Comparison of ENCODE assay signal across 9 mouse cellular contexts in genomic region chr8:70635527-70635926, GRCm38 (mm10). TPM values are rescaled to one million over a fixed set of nuclear protein-coding genes. Genes with fewer than 3 reads are reported as not detected.
DNase-seq lines count a peak whose midpoint lies in the region; ATAC-seq and TF ChIP-seq lines count a peak whose summit lies in the region.
"Had no signal": no experiment of that assay in that cellular context is flagged by ENCODE, and none has a peak within 500 bp of the region (broad histone marks: within the 10 kb centered on the region; RNA-seq: fewer than 3 reads in every experiment).

No protein-coding gene starts in this region.

- ATAC-seq in hindbrain, embryonic 11.5 days (ENCODE audit: low FRiP score) = no peak
- ATAC-seq in hindbrain, postnatal 0 days = no peak
- ATAC-seq in kidney, postnatal 0 days (replicated peaks; ENCODE audit: low FRiP score, low read depth) = no peak; the same call in 1 of the 2 replicates
- peak; percentile 78 for ATAC-seq in megakaryocyte, adult 5-6 weeks (ENCODE audit: poor library complexity, severe bottlenecking)
- no peak for ATAC-seq in midbrain, embryonic 13.5 days

- H3K4me3 ChIP-seq in hindbrain, embryonic 11.5 days (ENCODE audit: low read depth, low read length) = no peak overlapping the region
- no peak overlapping the region for H3K4me3 ChIP-seq in hindbrain, postnatal 0 days (ENCODE audit: low read length)
- H3K4me3 ChIP-seq in bone marrow, adult 2 months (replicated peaks; ENCODE audit: control insufficient read depth, low read depth, low read length) = no peak overlapping the region
- no peak overlapping the region for H3K4me3 ChIP-seq in kidney, postnatal 0 days (replicated peaks; ENCODE audit: low read depth, low read length)
- no peak overlapping the region for H3K4me3 ChIP-seq in midbrain, embryonic 13.5 days (replicated peaks)
- H3K4me3 ChIP-seq in layer of hippocampus, adult 2 months = no peak overlapping the region

- no peak overlapping the region for H3K27ac ChIP-seq in hindbrain, embryonic 11.5 days (ENCODE audit: low read depth, low read length)
- no peak overlapping the region for H3K27ac ChIP-seq in hindbrain, postnatal 0 days
- peak overlapping the region; percentile 74 for H3K27ac ChIP-seq in bone marrow, adult 2 months (ENCODE audit: control insufficient read depth, insufficient read depth, low read depth, low read length, poor library complexity)
- H3K27ac ChIP-seq in kidney, postnatal 0 days = peak overlapping the region; percentile 77; the same call in 1 of the 2 replicates
- H3K27ac ChIP-seq in midbrain, embryonic 13.5 days = no peak overlapping the region
- no peak overlapping the region for H3K27ac ChIP-seq in layer of hippocampus, adult 2 months

- no peak for TF ChIP-seq POLR2A in bone marrow, adult 2 months (IDR thresholded peaks at IDR 0.05; ENCODE audit: borderline replicate concordance, control insufficient read depth, low read depth, low read length)

- H3K9me3 ChIP-seq in hindbrain, embryonic 11.5 days (ENCODE audit: control insufficient read depth, low read length) = no peaks in the 10 kb centered on the region
- no peaks in the 10 kb centered on the region for H3K9me3 ChIP-seq in hindbrain, postnatal 0 days (ENCODE audit: low read length)
- no peaks in the 10 kb centered on the region for H3K9me3 ChIP-seq in kidney, postnatal 0 days (replicated peaks; ENCODE audit: low read length)
- H3K9me3 ChIP-seq in midbrain, embryonic 13.5 days = no peaks in the 10 kb centered on the region

- H3K4me1 ChIP-seq in hindbrain, embryonic 11.5 days (replicated peaks; ENCODE audit: control insufficient read depth, insufficient read depth, low read length) = no peaks in the 10 kb centered on the region
- peaks cover 3% of the 10 kb centered on the region for H3K4me1 ChIP-seq in hindbrain, postnatal 0 days (ENCODE audit: insufficient read depth, low read length)
- H3K4me1 ChIP-seq in bone marrow, adult 2 months (ENCODE audit: control insufficient read depth, insufficient read depth, low read length) = peaks cover 13% of the 10 kb centered on the region
- peaks cover 28% of the 10 kb centered on the region for H3K4me1 ChIP-seq in kidney, postnatal 0 days (replicated peaks; ENCODE audit: insufficient read depth, low read length)
- peaks cover 16% of the 10 kb centered on the region for H3K4me1 ChIP-seq in midbrain, embryonic 13.5 days (replicated peaks)

- 0 out of 2 replicates have a peak overlapping the region, but pooled peaks have one; percentile 7 for H3K9ac ChIP-seq in hindbrain, embryonic 11.5 days (ENCODE audit: low read depth, low read length)
- no peak overlapping the region for H3K9ac ChIP-seq in hindbrain, postnatal 0 days (replicated peaks; ENCODE audit: low read length)
- H3K9ac ChIP-seq in kidney, postnatal 0 days (ENCODE audit: low read depth, low read length) = no peak overlapping the region
- H3K9ac ChIP-seq in midbrain, embryonic 13.5 days (replicated peaks) = no peak overlapping the region

- 77% methylated on average over 6 of the region's 6 CpGs for WGBS in hindbrain, embryonic 11.5 days
- WGBS in hindbrain, postnatal 0 days = 67% methylated on average over 6 of the region's 6 CpGs
- WGBS in bone marrow, adult 2 months = 4% methylated on average over 6 of the region's 6 CpGs
- 54% methylated on average over 6 of the region's 6 CpGs for WGBS in kidney, postnatal 0 days
- 68% methylated on average over 6 of the region's 6 CpGs for WGBS in midbrain, embryonic 13.5 days

- no peak for TF ChIP-seq CTCF in hindbrain, postnatal 0 days (IDR thresholded peaks at IDR 0.05; ENCODE audit: low read depth)
- no peak for TF ChIP-seq CTCF in bone marrow, adult 2 months (IDR thresholded peaks at IDR 0.05; ENCODE audit: control insufficient read depth, insufficient read depth, low read length)
- no peak for TF ChIP-seq CTCF in kidney, postnatal 0 days (IDR thresholded peaks at IDR 0.05; ENCODE audit: low read depth)
- no peak for TF ChIP-seq CTCF in layer of hippocampus, adult 2 months (conservative IDR thresholded peaks at IDR 0.05)

- no peak for DNase-seq in hindbrain, embryonic 11.5 days (ENCODE audit: low spot score)
- DNase-seq in hindbrain, postnatal 0 days (ENCODE audit: low spot score) = no peak
- DNase-seq in kidney, postnatal 0 days (ENCODE audit: low spot score) = peak; percentile 44
- no peak for DNase-seq in ovary, adult 18-20 months (ENCODE audit: low spot score)
- no peak for DNase-seq in layer of hippocampus, adult 2 months (ENCODE audit: low spot score in 2 of 2)

- H3K36me3 ChIP-seq in hindbrain, embryonic 11.5 days (ENCODE audit: control insufficient read depth, insufficient read depth, low read length) = no peaks in the 10 kb centered on the region
- H3K36me3 ChIP-seq in hindbrain, postnatal 0 days (ENCODE audit: insufficient read depth, low read length) = no peaks in the 10 kb centered on the region
- no peaks in the 10 kb centered on the region for H3K36me3 ChIP-seq in kidney, postnatal 0 days (ENCODE audit: insufficient read depth, low read length)
- H3K36me3 ChIP-seq in midbrain, embryonic 13.5 days = no peaks in the 10 kb centered on the region

- no peak overlapping the region for H3K4me2 ChIP-seq in hindbrain, embryonic 11.5 days (replicated peaks; ENCODE audit: low read depth, low read length)
- no peak overlapping the region for H3K4me2 ChIP-seq in hindbrain, postnatal 0 days (ENCODE audit: low read depth, low read length)
- H3K4me2 ChIP-seq in kidney, postnatal 0 days (ENCODE audit: low read length) = no peak overlapping the region
- H3K4me2 ChIP-seq in midbrain, embryonic 13.5 days (replicated peaks) = no peak overlapping the region

- H3K27me3 ChIP-seq in hindbrain, embryonic 11.5 days (ENCODE audit: control insufficient read depth, insufficient read depth, low read length) = peaks cover 5% of the 10 kb centered on the region
- H3K27me3 ChIP-seq in hindbrain, postnatal 0 days (ENCODE audit: insufficient read depth, low read length) = no peaks in the 10 kb centered on the region
- H3K27me3 ChIP-seq in kidney, postnatal 0 days (ENCODE audit: insufficient read depth, low read length) = no peaks in the 10 kb centered on the region
- H3K27me3 ChIP-seq in midbrain, embryonic 13.5 days = peaks cover 16% of the 10 kb centered on the region

RNA-seq across cellular contexts. Expression of gene Gdf15, which starts 3.3 kb away (rescaled TPM):
- not detected in 2 replicates for polyA plus RNA-seq in hindbrain, embryonic 11.5 days (2014; fragmentation: Nextera tagmentation; extraction: Ambion mirVana)
- total RNA-seq in hindbrain, postnatal 0 days (2014; rRNA removed) = 1.7 TPM in 1 of 2 replicates, not detected in the other
- polyA plus RNA-seq in hindbrain, postnatal 0 days (2015; fragmentation: Nextera tagmentation; extraction: Ambion mirVana) = 0.25 and 0.41 TPM in 2 replicates
- 3.1 TPM in 1 of 2 replicates, not detected in the other for polyA plus RNA-seq in bone marrow, adult 2 months (2011; ENCODE audit: insufficient read depth, insufficient read length, low replicate concordance, missing spikeins)
- polyA plus RNA-seq in kidney, postnatal 0 days (2015; fragmentation: Nextera tagmentation; extraction: Ambion mirVana) = 3.0 and 3.2 TPM in 2 replicates
- total RNA-seq in megakaryocyte, adult 5-6 weeks (2015) = not detected in 2 replicates
- not detected in 2 replicates for total RNA-seq in megakaryocyte, adult 5-6 weeks (2017)
- 0.30 TPM in 1 of 2 replicates, not detected in the other for polyA plus RNA-seq in midbrain, embryonic 13.5 days (2015; fragmentation: Nextera tagmentation; extraction: Ambion mirVana)
- under 1 TPM in 1 of 2 experiments, not detected in 1; 0.25 TPM for total RNA-seq in layer of hippocampus, adult 2 months (2021)
- total RNA-seq: layer of hippocampus, adult 8-10 months had no signal

RNA-seq across cellular contexts. Expression of gene Lrrc25, which starts 19.6 kb away (rescaled TPM):
- 0.85 and 0.97 TPM in 2 replicates for polyA plus RNA-seq in hindbrain, embryonic 11.5 days (2014; fragmentation: Nextera tagmentation; extraction: Ambion mirVana)
- total RNA-seq in hindbrain, postnatal 0 days (2014; rRNA removed) = 0.65 and 3.3 TPM in 2 replicates
- 1.3 and 1.5 TPM in 2 replicates for polyA plus RNA-seq in hindbrain, postnatal 0 days (2015; fragmentation: Nextera tagmentation; extraction: Ambion mirVana)
- 3.4 and 18.8 TPM in 2 replicates for polyA plus RNA-seq in bone marrow, adult 2 months (2011; ENCODE audit: insufficient read depth, insufficient read length, low replicate concordance, missing spikeins)
- polyA plus RNA-seq in kidney, postnatal 0 days (2015; fragmentation: Nextera tagmentation; extraction: Ambion mirVana) = 1.9 and 2.8 TPM in 2 replicates
- 62.2 and 64.6 TPM in 2 replicates for total RNA-seq in megakaryocyte, adult 5-6 weeks (2015)
- total RNA-seq in megakaryocyte, adult 5-6 weeks (2017) = 29.3 and 33.8 TPM in 2 replicates
- 1.1 and 1.2 TPM in 2 replicates for polyA plus RNA-seq in midbrain, embryonic 13.5 days (2015; fragmentation: Nextera tagmentation; extraction: Ambion mirVana)
- under 1 TPM; 0.54 to 0.97 TPM for total RNA-seq in layer of hippocampus, adult 2 months (2021)

RNA-seq across cellular contexts. Expression of gene Pgpep1, which starts 24.7 kb away (rescaled TPM):
- polyA plus RNA-seq in hindbrain, embryonic 11.5 days (2014; fragmentation: Nextera tagmentation; extraction: Ambion mirVana) = 170 TPM in 2 replicates
- 65.7 and 68.4 TPM in 2 replicates for total RNA-seq in hindbrain, postnatal 0 days (2014; rRNA removed)
- 44.2 and 56.5 TPM in 2 replicates for polyA plus RNA-seq in hindbrain, postnatal 0 days (2015; fragmentation: Nextera tagmentation; extraction: Ambion mirVana)
- polyA plus RNA-seq in bone marrow, adult 2 months (2011; ENCODE audit: insufficient read depth, insufficient read length, low replicate concordance, missing spikeins) = 4.3 and 21.1 TPM in 2 replicates
- polyA plus RNA-seq in kidney, postnatal 0 days (2015; fragmentation: Nextera tagmentation; extraction: Ambion mirVana) = 84.2 and 87.5 TPM in 2 replicates
- total RNA-seq in megakaryocyte, adult 5-6 weeks (2015) = 5.7 and 6.8 TPM in 2 replicates
- 1.5 and 4.0 TPM in 2 replicates for total RNA-seq in megakaryocyte, adult 5-6 weeks (2017)
- 87.5 and 99.4 TPM in 2 replicates for polyA plus RNA-seq in midbrain, embryonic 13.5 days (2015; fragmentation: Nextera tagmentation; extraction: Ambion mirVana)
- 10 to 100 TPM; 25.4 to 29.1 TPM for total RNA-seq in layer of hippocampus, adult 2 months (2021)

RNA-seq across cellular contexts. Expression of gene Ssbp4, which starts 26.9 kb away (rescaled TPM):
- 126 and 129 TPM in 2 replicates for polyA plus RNA-seq in hindbrain, embryonic 11.5 days (2014; fragmentation: Nextera tagmentation; extraction: Ambion mirVana)
- 248 and 349 TPM in 2 replicates for total RNA-seq in hindbrain, postnatal 0 days (2014; rRNA removed)
- polyA plus RNA-seq in hindbrain, postnatal 0 days (2015; fragmentation: Nextera tagmentation; extraction: Ambion mirVana) = 188 and 189 TPM in 2 replicates
- polyA plus RNA-seq in bone marrow, adult 2 months (2011; ENCODE audit: insufficient read depth, insufficient read length, low replicate concordance, missing spikeins) = 45.2 and 107 TPM in 2 replicates
- polyA plus RNA-seq in kidney, postnatal 0 days (2015; fragmentation: Nextera tagmentation; extraction: Ambion mirVana) = 166 and 188 TPM in 2 replicates
- total RNA-seq in megakaryocyte, adult 5-6 weeks (2015) = 35.7 and 38.2 TPM in 2 replicates
- 61.3 and 76.1 TPM in 2 replicates for total RNA-seq in megakaryocyte, adult 5-6 weeks (2017)
- 123 and 129 TPM in 2 replicates for polyA plus RNA-seq in midbrain, embryonic 13.5 days (2015; fragmentation: Nextera tagmentation; extraction: Ambion mirVana)
- total RNA-seq in layer of hippocampus, adult 2 months (2021) = 100 to 1,000 TPM; 274 to 297 TPM

RNA-seq across cellular contexts. Expression of gene Lsm4, which starts 37.5 kb away (rescaled TPM):
- polyA plus RNA-seq in hindbrain, embryonic 11.5 days (2014; fragmentation: Nextera tagmentation; extraction: Ambion mirVana) = 282 and 299 TPM in 2 replicates
- total RNA-seq in hindbrain, postnatal 0 days (2014; rRNA removed) = 301 and 453 TPM in 2 replicates
- polyA plus RNA-seq in hindbrain, postnatal 0 days (2015; fragmentation: Nextera tagmentation; extraction: Ambion mirVana) = 188 and 190 TPM in 2 replicates
- 69.2 and 119 TPM in 2 replicates for polyA plus RNA-seq in bone marrow, adult 2 months (2011; ENCODE audit: insufficient read depth, insufficient read length, low replicate concordance, missing spikeins)
- 243 and 281 TPM in 2 replicates for polyA plus RNA-seq in kidney, postnatal 0 days (2015; fragmentation: Nextera tagmentation; extraction: Ambion mirVana)
- 82.1 and 84.4 TPM in 2 replicates for total RNA-seq in megakaryocyte, adult 5-6 weeks (2015)
- 106 and 151 TPM in 2 replicates for total RNA-seq in megakaryocyte, adult 5-6 weeks (2017)
- polyA plus RNA-seq in midbrain, embryonic 13.5 days (2015; fragmentation: Nextera tagmentation; extraction: Ambion mirVana) = 176 and 201 TPM in 2 replicates
- 10 to 100 TPM; 58.2 to 61.8 TPM for total RNA-seq in layer of hippocampus, adult 2 months (2021)

Comparison
In these comparisons a context has a peak if more than half of its experiments do, and no peak if none do; other contexts are left out.
1. H3K27ac ChIP-seq: peak in bone marrow, adult 2 months (single experiment) and kidney, postnatal 0 days (single experiment); none in hindbrain, embryonic 11.5 days (single experiment), hindbrain, postnatal 0 days (single experiment), midbrain, embryonic 13.5 days (single experiment) and layer of hippocampus, adult 2 months (single experiment).